Mouse (Mus musculus): ENCODE results near the gene Ccng1. TPM values are rescaled to one million over a fixed set of nuclear protein-coding genes. Genes with fewer than 3 reads are reported as not detected.
"Not testable (repeated sequence)": the region's sequence is repeated elsewhere in the genome, so short reads cannot be mapped to it uniquely, and the experiment has no call there.

Gene Ccng1
- polyA plus RNA-seq, 1 experiment, result 27.4 TPM

DNA sequence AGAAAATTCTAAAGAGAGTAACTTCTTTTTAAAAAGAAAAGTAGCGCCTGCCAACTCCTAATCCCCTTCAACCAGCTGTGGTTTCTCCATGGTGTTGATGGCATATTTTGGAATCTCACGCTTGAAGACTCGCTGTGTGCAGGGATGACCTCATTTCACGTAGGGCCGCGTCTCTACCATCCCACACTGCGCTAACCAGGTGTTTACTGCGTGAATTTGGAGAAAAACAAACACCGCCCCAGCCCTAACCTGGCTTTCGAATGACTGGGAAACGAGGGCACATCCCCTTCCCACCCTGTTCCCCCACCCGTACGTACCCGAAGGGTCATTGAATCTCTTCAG is 22.1 kb downstream of the Ccng1 start:
- no peak for DNase-seq (ENCODE audit: low read depth)

DNA sequence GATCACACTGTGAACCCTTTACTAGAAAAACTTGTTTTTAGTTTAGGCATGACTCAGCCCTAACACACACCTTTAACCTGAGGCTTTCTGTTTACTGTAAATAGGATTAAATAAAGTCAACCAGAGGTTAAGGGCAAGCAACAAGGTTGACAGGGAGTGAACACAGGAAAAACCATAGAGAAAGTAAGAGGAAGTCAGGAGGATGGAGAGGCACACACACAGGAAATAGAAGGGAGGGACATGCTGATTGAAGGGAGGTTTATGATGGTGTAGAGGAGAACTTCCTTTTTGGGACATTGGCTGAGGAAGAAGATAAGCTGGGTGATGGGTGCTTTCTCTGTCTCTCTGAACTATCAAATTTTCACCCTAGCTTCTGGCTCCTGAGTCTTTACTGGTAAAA is 36.8 kb downstream of the Ccng1 start:
- no peak for DNase-seq (ENCODE audit: low read depth)

DNA sequence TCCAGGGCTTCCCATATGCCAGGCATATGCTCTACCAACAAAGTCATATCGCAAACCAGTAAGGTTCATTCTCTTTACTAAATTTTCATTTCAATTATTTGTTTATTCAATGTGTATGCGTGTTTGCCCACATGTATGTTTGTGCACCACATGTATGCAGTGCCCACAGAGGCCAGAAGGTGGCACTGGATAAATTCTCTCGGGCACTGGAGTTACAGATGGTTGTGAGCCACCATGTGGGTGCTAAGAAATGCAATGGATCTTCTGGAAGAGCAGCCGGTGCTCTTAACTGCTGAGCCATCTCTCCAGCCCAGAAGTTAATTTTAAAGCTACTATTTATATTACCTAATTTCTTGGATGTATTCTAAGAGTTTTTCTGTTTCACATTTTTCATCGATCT is 39.6 kb downstream of the Ccng1 start:
- no peak for DNase-seq (ENCODE audit: low read depth)

DNA sequence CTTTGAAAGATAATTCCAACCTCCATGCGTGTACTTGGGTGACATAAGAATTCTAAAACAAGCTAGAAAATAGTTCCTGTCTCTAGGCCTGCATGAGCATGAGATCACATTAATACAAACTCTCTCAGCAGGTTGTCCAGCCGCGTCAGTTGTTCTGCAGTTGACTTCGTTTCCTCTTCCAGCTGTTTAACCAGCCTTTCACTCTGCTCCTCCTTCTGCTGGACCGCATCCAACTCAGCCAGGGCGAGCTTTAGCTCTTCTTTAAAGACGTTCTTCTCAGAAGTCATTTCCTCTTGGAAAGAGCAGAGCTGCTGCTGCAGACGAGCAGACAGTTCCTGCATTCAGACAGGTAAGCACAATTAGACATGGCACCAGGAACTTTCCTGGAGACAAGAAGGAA is 41.3 kb downstream of the Ccng1 start:
- no peak for DNase-seq (ENCODE audit: low read depth)

DNA sequence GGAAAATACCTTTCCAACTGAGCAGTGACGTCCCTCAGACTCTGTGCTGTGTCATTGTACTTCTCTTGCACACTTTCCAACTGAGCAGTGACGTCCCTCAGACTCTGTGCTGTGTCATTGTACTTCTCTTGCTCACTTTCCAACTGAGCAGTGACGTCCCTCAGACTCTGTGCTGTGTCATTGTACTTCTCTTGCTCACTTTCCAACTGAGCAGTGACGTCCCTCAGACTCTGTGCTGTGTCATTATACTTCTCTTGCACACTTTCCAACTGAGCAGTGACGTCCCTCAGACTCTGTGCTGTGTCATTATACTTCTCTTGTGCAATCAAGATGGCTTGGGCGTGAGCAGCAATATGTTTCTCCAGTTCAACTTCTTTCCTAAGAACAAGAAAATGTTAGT is 45.2 kb downstream of the Ccng1 start:
- DNase-seq (ENCODE audit: low read depth), result not testable (repeated sequence)

Other genes starting within 250 kb of the Ccng1 start
- gene Mat2b, start 60.1 kb downstream of the Ccng1 start, polyA plus RNA-seq (2012; rRNA removed), result 45.9 and 49.4 TPM in 2 replicates
- gene Hmmr, start 21.9 kb downstream of the Ccng1 start, polyA plus RNA-seq (2012; rRNA removed), result 0.52 and 0.92 TPM in 2 replicates
- 11.1 and 13.3 TPM in 2 replicates for gene Nudcd2, start 21.6 kb downstream of the Ccng1 start, polyA plus RNA-seq (2012; rRNA removed)